Mouse (Mus musculus): ENCODE results near the gene Cyp2c69. TPM values are rescaled to one million over a fixed set of nuclear protein-coding genes. Genes with fewer than 3 reads are reported as not detected.
"Not testable (repeated sequence)": the region's sequence is repeated elsewhere in the genome, so short reads cannot be mapped to it uniquely, and the experiment has no call there.

Cyp2c69 gene
- total RNA-seq (2021) = not detected

DNA sequence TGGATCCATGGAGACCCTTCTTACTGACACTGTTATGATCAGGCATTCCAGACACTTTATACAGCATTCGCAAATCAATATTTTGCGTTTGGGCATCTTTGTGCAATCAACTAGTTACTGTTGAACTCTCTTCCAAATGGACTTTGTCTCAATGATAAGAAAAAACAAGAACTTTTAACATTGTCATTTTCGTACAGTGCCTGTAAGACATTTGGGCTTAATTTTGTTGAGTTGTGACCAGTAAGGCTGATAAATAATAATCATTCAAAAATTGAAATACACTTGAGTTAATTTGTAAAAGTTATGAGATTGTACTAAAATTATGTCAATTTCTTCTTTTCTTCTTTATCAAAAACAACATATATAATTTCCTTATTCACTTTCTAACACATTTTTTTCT is at the start of gene Cyp2c69:
Gene Cyp2c69 (minus strand): TSS at position 101 of the 400 bp plus-strand sequence.
- intact Hi-C loops (cut with DNase I); DNase-seq (ENCODE audit: extremely low spot score in 1 of 2, low spot score in 2 of 2): not testable (repeated sequence)

DNA sequence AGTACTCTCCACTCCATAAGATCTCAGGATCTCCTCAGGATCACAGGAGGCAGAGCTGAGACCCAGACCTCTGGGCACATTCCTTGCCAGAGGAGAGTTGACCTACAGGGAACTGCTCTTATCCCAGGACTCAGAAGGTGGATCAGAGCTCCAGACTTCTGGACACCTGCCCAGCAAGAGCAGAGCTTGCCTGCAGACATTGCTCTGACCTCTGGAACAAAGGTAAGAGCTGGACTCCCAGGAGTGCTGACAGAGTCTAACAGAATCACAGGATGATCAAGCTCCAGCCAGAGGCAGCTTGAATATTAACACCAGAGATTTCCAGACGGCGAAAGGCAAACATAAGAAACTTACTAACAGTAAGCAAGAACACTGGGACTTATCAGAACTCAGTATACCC is 48.8 kb upstream of the Cyp2c69 start:
- no peak for DNase-seq (ENCODE audit: extremely low spot score in 1 of 2, low spot score in 2 of 2)
- intact Hi-C loops (cut with DNase I) = no loop called here

DNA sequence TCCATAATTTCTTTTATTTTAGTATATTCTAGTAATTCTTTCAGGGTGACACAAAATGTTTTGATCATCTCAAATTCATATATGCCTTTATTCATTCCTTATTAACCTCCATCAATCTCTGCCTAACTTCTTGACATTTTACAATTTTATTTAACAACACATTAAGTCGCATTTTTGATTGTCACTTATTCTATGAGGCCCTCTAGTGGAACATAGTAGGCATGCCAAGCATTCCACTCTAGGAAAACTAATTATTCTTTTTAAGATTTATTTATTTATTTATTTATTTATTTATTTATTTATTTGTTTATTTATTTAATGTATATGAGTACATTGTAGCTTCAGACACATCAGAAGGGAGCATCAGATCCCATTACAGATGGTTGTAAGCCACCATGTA is 43.4 kb upstream of the Cyp2c69 start:
- intact Hi-C loops (cut with DNase I) = no loop called here
- DNase-seq (ENCODE audit: extremely low spot score in 1 of 2, low spot score in 2 of 2) = no peak

DNA sequence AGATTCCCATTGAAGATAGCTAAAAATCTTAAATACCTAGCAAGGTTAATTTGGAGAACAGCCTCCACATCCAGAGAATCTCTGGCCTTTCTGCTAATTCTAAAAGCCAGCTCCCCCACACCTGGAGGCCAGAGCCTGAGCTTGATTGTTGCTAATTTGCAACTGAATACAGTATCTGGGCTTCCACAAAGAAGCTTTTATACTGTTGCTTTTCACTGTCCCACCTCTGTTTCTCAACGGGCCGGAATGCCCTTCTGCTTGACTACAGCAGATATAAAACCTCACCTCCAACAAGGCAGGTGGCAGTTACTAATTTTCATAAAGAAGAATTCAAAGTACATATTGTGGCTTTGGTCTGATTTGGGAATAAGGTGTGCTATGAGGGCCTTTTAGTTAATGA is 15.1 kb upstream of the Cyp2c69 start:
- no peak for DNase-seq (ENCODE audit: extremely low spot score in 1 of 2, low spot score in 2 of 2)
- intact Hi-C loops (cut with DNase I) = no loop called here

DNA sequence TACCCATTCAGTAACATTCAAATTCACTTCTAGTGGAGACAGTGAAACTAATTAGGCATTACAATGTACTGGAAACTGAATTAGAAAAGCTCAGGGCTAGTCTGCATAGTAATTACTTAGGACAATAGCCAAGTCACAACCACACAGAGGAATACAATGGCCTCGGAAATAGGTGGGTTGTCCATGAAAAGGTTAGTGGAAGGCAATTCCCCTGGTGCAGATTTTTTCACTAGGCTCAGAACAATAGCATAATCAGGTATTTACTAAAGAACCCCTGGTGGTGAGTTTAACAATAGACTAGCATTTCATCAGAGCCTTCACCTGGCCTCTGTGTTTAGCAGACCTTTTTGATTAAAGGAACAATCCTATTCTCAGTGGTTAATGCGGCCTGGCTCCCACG is 3.5 kb upstream of the Cyp2c69 start:
- DNase-seq (ENCODE audit: extremely low spot score in 1 of 2, low spot score in 2 of 2) = not testable (repeated sequence)
- intact Hi-C loops (cut with DNase I) = loop anchor here (5.0 kb wide), 1 partner anchor 73 kb away; no protein-coding TSS in a partner anchor

DNA sequence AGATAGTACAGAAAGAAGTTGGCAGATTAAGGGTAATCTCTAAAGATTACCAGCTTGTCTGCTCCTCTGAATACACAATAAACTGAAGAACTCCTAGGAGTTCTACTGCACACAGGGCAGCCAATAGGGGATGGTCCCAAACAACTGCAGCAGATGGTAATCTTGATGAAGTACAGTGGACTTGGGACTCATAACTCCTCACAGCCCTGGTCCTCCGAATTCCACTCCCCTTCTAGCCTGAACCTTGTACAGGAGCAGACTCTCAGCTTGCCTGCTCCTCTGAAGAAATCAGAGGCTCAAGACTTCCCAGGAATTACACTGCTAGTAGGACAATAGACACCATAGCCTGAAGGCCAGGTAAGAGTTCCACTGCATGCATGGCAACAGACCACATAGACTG is 20.5 kb downstream of the Cyp2c69 start:
- intact Hi-C loops (cut with DNase I) = no loop called here
- DNase-seq (ENCODE audit: extremely low spot score in 1 of 2, low spot score in 2 of 2) = no peak

DNA sequence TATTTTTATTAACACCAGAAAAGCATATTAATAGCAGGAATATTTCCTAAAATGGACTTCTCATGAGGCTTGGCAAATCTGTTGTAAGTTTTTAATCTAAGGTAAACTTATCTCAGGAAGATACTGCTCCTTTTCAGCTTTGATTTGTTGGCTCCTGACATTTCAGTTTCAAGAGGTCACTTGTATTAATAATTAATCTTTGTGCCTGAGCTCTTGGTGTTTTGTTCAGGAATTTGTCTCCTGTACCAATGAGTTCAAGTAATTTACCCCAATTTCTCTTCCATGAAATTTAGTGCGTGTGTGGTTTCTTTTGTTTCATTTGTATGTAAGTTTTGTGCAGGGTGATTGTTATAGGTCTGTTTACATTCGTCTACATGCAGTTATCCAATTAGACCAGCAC is 65.7 kb downstream of the Cyp2c69 start:
- intact Hi-C loops (cut with DNase I); DNase-seq (ENCODE audit: extremely low spot score in 1 of 2, low spot score in 2 of 2): not testable (repeated sequence)

DNA sequence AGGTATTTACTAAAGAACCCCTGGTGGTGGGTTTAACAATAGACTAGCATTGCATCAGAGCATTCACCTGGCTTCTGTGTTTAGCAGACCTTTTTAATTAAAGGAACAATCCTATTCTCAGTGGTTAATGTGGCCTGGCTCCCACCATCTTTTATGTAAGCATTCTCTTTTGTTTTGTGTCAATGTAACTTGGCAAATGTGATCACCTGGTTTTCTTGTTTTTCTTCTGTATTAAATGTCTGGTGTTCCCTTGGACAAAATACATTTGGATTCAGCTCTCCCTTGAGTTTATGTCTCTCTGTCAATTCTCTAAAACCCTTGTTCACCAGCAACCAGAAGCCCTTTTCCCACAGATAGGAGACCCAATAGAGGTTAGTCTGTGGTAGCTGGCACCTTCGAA is 70.2 kb downstream of the Cyp2c69 start:
- not testable (repeated sequence) for DNase-seq (ENCODE audit: extremely low spot score in 1 of 2, low spot score in 2 of 2)
- intact Hi-C loops (cut with DNase I) = loop anchor here (5.0 kb wide), 1 partner anchor 76 kb away; no protein-coding TSS in a partner anchor

DNA sequence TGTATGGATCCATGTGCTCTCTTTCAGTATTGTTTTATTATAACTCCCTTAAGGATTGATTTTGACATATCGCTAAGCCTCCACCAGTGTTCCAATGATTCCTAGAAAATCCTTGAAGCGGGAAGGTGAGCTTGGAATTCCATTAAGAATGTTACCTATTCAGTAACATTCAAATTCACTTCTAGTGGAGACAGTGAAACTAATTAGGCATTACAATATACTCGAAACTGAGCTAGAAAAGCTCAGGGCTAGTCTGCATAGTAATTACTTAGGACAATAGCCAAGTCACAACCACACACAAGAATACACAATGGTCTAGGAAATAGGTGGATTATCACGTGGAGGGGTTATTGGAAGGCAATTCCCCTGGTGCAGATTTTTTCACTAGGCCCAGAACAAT is 70.6 kb downstream of the Cyp2c69 start:
- intact Hi-C loops (cut with DNase I) = loop anchor here (5.0 kb wide), 1 partner anchor 76 kb away; no protein-coding TSS in a partner anchor
- not testable (repeated sequence) for DNase-seq (ENCODE audit: extremely low spot score in 1 of 2, low spot score in 2 of 2)

DNA sequence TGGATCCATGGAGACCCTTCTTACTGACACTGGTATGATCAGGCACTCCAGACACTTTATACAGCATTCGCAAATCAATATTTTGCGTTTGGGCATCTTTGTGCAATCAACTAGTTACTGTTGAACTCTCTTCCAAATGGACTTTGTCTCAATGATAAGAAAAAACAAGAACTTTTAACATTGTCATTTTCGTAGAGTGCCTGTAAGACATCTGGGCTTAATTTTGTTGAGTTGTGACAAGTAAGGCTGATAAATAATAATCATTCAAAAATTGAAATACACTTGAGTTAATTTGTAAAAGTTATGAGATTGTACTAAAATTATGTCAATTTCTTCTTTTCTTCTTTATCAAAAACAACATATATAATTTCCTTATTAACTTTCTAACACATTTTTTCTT is 73.9 kb downstream of the Cyp2c69 start, which contains the start of gene Cyp2c40:
Gene Cyp2c40 (minus strand): TSS at position 101 of the 400 bp plus-strand sequence.
- DNase-seq (ENCODE audit: extremely low spot score in 1 of 2, low spot score in 2 of 2); intact Hi-C loops (cut with DNase I): not testable (repeated sequence)

Other genes with a start within 250 kb of the Cyp2c69 start
- gene Cyp2c67, start 237.7 kb downstream of the Cyp2c69 start, total RNA-seq (2021) = not detected
- gene Cyp2c68, start 145.7 kb downstream of the Cyp2c69 start, total RNA-seq (2021) = not detected
- gene Cyp2c40, start 74.0 kb downstream of the Cyp2c69 start, total RNA-seq (2021) = not detected
- not detected for gene Cyp2c37, start 105.6 kb upstream of the Cyp2c69 start, total RNA-seq (2021)
- gene Cyp2c54, start 187.0 kb upstream of the Cyp2c69 start, total RNA-seq (2021) = not detected
- not detected for gene Cyp2c50, start 202.9 kb upstream of the Cyp2c69 start, total RNA-seq (2021)